Mouse (Mus musculus) CH12.LX (cell line): ENCODE measurements around the gene Zfp523. TPM values are rescaled to one million over a fixed set of nuclear protein-coding genes. Genes with fewer than 3 reads are reported as not detected.

Source experiments
- DNase-seq: peaks from one replicate; pipeline ENCODE4 v3.0.0-alpha.2; 2013; ENCODE audit errors: extremely low read depth
- H3K27ac ChIP-seq: 2 replicates; pipeline ENCODE4 v1.5.1; 2012; ENCODE audit warnings: low read depth, mild to moderate bottlenecking, control low read depth, moderate library complexity; ENCODE audit not compliant: insufficient read depth
- H3K27me3 ChIP-seq: replicated peaks from 2 replicates; pipeline ENCODE3; 2012; ENCODE audit warnings: inconsistent platforms
- H3K36me3 ChIP-seq, 2 experiments: replicated peaks in 1 of 2; 2 replicates each; pipeline versions ENCODE3 to v1.6.1; 2012; ENCODE audit warnings: inconsistent platforms in 1 of 2, low read length in 1 of 2, mild to moderate bottlenecking in 1 of 2, mixed read lengths in 1 of 2, moderate library complexity in 1 of 2; ENCODE audit not compliant: control insufficient read depth in 1 of 2, insufficient read depth in 1 of 2
- H3K4me1 ChIP-seq, 2 experiments: 2 replicates each; pipeline ENCODE4 v1.6.1; 2012; ENCODE audit warnings: inconsistent platforms in 1 of 2, moderate library complexity in 1 of 2; ENCODE audit not compliant: insufficient read depth in 2 of 2, control insufficient read depth in 1 of 2
- H3K4me2 ChIP-seq: 2 replicates; pipeline ENCODE4 v1.6.1; 2012; ENCODE audit warnings: low read depth, mild to moderate bottlenecking, control low read depth; ENCODE audit not compliant: poor library complexity, insufficient read depth, severe bottlenecking
- H3K4me3 ChIP-seq, 3 experiments: fragments of 150-350 bp in 1 of 3; sonication (generic) in 1 of 3; replicated peaks in 1 of 3; 2 replicates each; pipeline versions ENCODE3 to v1.5.1; 2011 to 2012; ENCODE audit warnings: low read depth in 2 of 3, low read length in 2 of 3, mild to moderate bottlenecking in 2 of 3, moderate library complexity in 2 of 3, control low read depth in 1 of 3, improper control_type of control experiment in 1 of 3, inconsistent platforms in 1 of 3, mixed read lengths in 1 of 3; ENCODE audit not compliant: poor library complexity in 1 of 3
- H3K79me2 ChIP-seq: replicated peaks from 2 replicates; pipeline ENCODE4 v1.6.1; 2012; ENCODE audit warnings: mild to moderate bottlenecking, moderate library complexity; ENCODE audit not compliant: control insufficient read depth, poor library complexity, insufficient read depth, severe bottlenecking; ENCODE audit errors: extremely low read depth
- H3K9ac ChIP-seq: 2 replicates; pipeline ENCODE4 v1.6.1; 2012; ENCODE audit warnings: low read depth, mild to moderate bottlenecking, control low read depth, moderate library complexity; ENCODE audit not compliant: insufficient read depth
- H3K9me3 ChIP-seq: replicated peaks from 2 replicates; pipeline ENCODE3; 2012; ENCODE audit warnings: low read length, inconsistent platforms, mixed read lengths
- CTCF ChIP-seq, 2 experiments: IDR thresholded peaks in 1 of 2; conservative IDR thresholded peaks in 1 of 2; 2 replicates each; pipeline ENCODE4 v1.5.1; 2011 to 2012; ENCODE audit warnings: low read depth in 2 of 2, low read length in 2 of 2, improper control_type of control experiment in 1 of 2, inconsistent platforms in 1 of 2, mild to moderate bottlenecking in 1 of 2, moderate library complexity in 1 of 2
- E2F4 ChIP-seq: IDR thresholded peaks from 2 replicates; pipeline ENCODE4 v1.6.1; 2011; ENCODE audit warnings: low read depth, low read length, improper control_type of control experiment; ENCODE audit not compliant: insufficient replicate concordance
- GABPA ChIP-seq: IDR thresholded peaks from 2 replicates; pipeline ENCODE4 v1.6.1; 2012; ENCODE audit warnings: low read depth, low read length, improper control_type of control experiment, inconsistent platforms; ENCODE audit not compliant: insufficient replicate concordance
- HCFC1 ChIP-seq: IDR thresholded peaks from 2 replicates; pipeline ENCODE4 v1.6.1; 2012; ENCODE audit warnings: low read depth, mild to moderate bottlenecking, inconsistent platforms, low read length, improper control_type of control experiment
- JUND ChIP-seq: conservative IDR thresholded peaks from 2 replicates; pipeline ENCODE4 v1.6.1; 2011; ENCODE audit warnings: low read depth, low read length, improper control_type of control experiment
- MAZ ChIP-seq: IDR thresholded peaks from 2 replicates; pipeline ENCODE4 v1.6.1; 2012; ENCODE audit warnings: low read depth, mild to moderate bottlenecking, inconsistent platforms, low read length, improper control_type of control experiment, moderate library complexity
- MXI1 ChIP-seq: IDR thresholded peaks from 2 replicates; pipeline ENCODE4 v1.6.1; 2011; ENCODE audit warnings: mild to moderate bottlenecking, low read depth, low read length, improper control_type of control experiment
- NRF1 ChIP-seq: IDR thresholded peaks from 2 replicates; pipeline ENCODE4 v1.6.1; 2014; ENCODE audit warnings: low read depth, mild to moderate bottlenecking, inconsistent platforms, low read length, improper control_type of control experiment, moderate library complexity
- POLR2A ChIP-seq: IDR thresholded peaks from 2 replicates; pipeline ENCODE4 v1.6.1; 2011; ENCODE audit warnings: low read depth, mild to moderate bottlenecking, improper control_type of control experiment, low read length
- RAD21 ChIP-seq: IDR thresholded peaks from 2 replicates; pipeline ENCODE4 v1.6.1; 2011; ENCODE audit warnings: low read depth, mild to moderate bottlenecking, low read length, improper control_type of control experiment, moderate library complexity
- SIN3A ChIP-seq: IDR thresholded peaks from 2 replicates; pipeline ENCODE4 v1.6.1; 2012; ENCODE audit warnings: low read length, improper control_type of control experiment, inconsistent platforms
- TBP ChIP-seq: conservative IDR thresholded peaks from 2 replicates; pipeline ENCODE4 v1.6.1; 2011; ENCODE audit warnings: low read depth, low read length, improper control_type of control experiment
- TCF12 ChIP-seq: IDR thresholded peaks from 2 replicates; pipeline ENCODE4 v1.6.1; 2014; ENCODE audit warnings: low read depth, mild to moderate bottlenecking, inconsistent platforms, low read length, improper control_type of control experiment
- USF1 ChIP-seq: IDR thresholded peaks from 2 replicates; pipeline ENCODE4 v1.6.1; 2014; ENCODE audit warnings: low read depth, mild to moderate bottlenecking, inconsistent platforms, low read length, improper control_type of control experiment
- USF2 ChIP-seq: conservative IDR thresholded peaks from 2 replicates; pipeline ENCODE4 v1.6.1; 2011; ENCODE audit warnings: low read depth, low read length, improper control_type of control experiment
- ZMIZ1 ChIP-seq: IDR thresholded peaks from 2 replicates; pipeline ENCODE4 v1.6.1; 2012; ENCODE audit warnings: low read depth, mild to moderate bottlenecking, inconsistent platforms, low read length, improper control_type of control experiment
- dilution Hi-C: fragments of 300-500 bp; cut with MboI; formaldehyde crosslinking; loops from 2 replicates; pipeline ENCODE4 v1.14.3; 2020; ENCODE audit warnings: low sequenced_read_pairs; ENCODE audit not compliant: extremely low pct_unique_long_range_greater_than_20kb, extremely low pct_ligation_motif_present
- in situ Hi-C: fragments of 300-500 bp; cut with MboI; formaldehyde crosslinking; loops from 3 replicates; pipeline ENCODE4 v1.14.3; 2019; ENCODE audit warnings: low sequenced_read_pairs, low pct_ligation_motif_present, low pct_unique_long_range_greater_than_20kb, mixed read lengths
- polyA plus RNA-seq: library from polyadenylated mRNA; unstranded; fragments of >175 nt; gene quantifications from 2 replicates; pipeline ENCODE4 v1.2.1, GENCODE M21; 2012; ENCODE audit warnings: low read depth; ENCODE audit not compliant: insufficient read length
- total RNA-seq, 2 experiments: library from RNA; depleted of rRNA; stranded (reverse); fragments of 300-350 nt in 1 of 2; fragments of >200 nt in 1 of 2; gene quantifications; 2 replicates each; pipeline ENCODE4 v1.2.3; 2012 to 2014

Zfp523 gene
- total and polyA plus RNA-seq, 3 experiments: 2.5 to 14.7 (median 10.1) TPM

DNA sequence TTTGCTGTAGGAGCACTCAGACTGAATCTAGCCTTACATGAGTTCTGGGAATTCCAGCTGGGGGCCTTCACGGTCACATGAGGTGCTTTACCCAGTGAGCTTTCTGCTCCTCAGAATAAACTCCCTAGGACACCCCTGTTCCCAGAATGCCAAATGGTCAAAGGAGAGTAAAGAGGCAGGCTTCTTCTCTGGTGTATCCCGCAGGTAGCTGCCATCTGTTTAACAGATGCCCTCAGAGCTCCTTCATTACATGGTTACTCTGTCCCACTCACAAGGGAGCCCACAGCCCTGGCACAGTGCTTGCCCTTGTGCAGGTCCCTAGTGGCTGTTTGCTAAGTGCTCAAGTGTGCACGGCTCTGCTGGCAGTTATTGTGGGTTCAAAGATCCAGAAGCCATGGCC, 28.6 kb upstream of the Zfp523 start:
- no peak overlapping the region for H3K4me3 ChIP-seq
- in situ Hi-C loops (no loop called here), dilution Hi-C loops (no loop called here)
- H3K27me3 ChIP-seq: peaks cover 79% of the 10 kb centered on the region
- no peak for TF ChIP-seq SIN3A
- no peak overlapping the region for H3K9ac ChIP-seq
- no peaks in the 10 kb centered on the region for H3K79me2 ChIP-seq
- peaks cover 8 to 15% of the 10 kb centered on the region in 2 experiments for H3K4me1 ChIP-seq
- H3K4me2 ChIP-seq: no peak overlapping the region
- H3K9me3 ChIP-seq: no peaks in the 10 kb centered on the region
- no peak overlapping the region for H3K27ac ChIP-seq
- H3K36me3 ChIP-seq: no peaks in the 10 kb centered on the region
- DNase-seq: no peak

GRCm38 (mm10) chr17:28149734-28150133, 27.2 kb upstream of the Zfp523 start:
- DNase-seq: no peak
- H3K27me3 ChIP-seq: peaks cover 70% of the 10 kb centered on the region
- H3K9ac ChIP-seq: no peak overlapping the region
- TF ChIP-seq HCFC1: no peak
- TF ChIP-seq JUND: no peak
- no peak for TF ChIP-seq E2F4
- in situ Hi-C loops (no loop called here), dilution Hi-C loops (no loop called here)
- no peaks in the 10 kb centered on the region for H3K79me2 ChIP-seq
- H3K9me3 ChIP-seq: no peaks in the 10 kb centered on the region
- H3K36me3 ChIP-seq: no peaks in the 10 kb centered on the region
- H3K4me3 ChIP-seq: no peak overlapping the region
- no peak overlapping the region for H3K4me2 ChIP-seq
- H3K27ac ChIP-seq: no peak overlapping the region
- H3K4me1 ChIP-seq: peaks cover 5 to 8% of the 10 kb centered on the region in 2 experiments

DNA sequence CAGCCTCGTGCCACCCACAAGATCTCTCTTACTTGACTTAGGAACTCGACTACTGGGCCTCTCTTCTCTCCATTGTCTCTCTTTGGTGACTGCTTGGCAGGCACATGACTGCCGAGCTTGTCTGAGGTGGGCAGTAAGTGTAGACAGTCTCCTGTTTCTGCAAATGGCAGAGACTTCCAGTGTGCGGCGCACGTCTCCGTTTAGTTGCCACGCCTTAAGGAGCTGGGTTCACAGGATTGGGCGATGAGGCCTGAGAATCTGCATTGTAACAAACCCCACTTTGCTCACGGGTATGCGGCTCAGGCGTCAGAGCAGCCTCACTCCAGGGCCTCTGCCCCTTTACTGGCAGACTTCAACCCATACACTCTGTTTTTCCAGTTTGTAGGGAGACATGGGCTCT, 26.5 kb upstream of the Zfp523 start:
- H3K27me3 ChIP-seq: peaks cover 74% of the 10 kb centered on the region
- in situ Hi-C loops (no loop called here), dilution Hi-C loops (no loop called here)
- DNase-seq: no peak
- H3K27ac ChIP-seq: no peak overlapping the region
- no peak overlapping the region for H3K4me3 ChIP-seq
- H3K4me1 ChIP-seq: peaks cover 3 to 6% of the 10 kb centered on the region in 2 experiments
- no peak overlapping the region for H3K4me2 ChIP-seq
- H3K79me2 ChIP-seq: no peaks in the 10 kb centered on the region
- no peak overlapping the region for H3K9ac ChIP-seq
- TF ChIP-seq CTCF (conservative IDR thresholded peaks at IDR 0.05 in 1 of 2, IDR thresholded peaks at IDR 0.05 in 1 of 2; ENCODE audit: low read depth in 2 of 2, low read length in 2 of 2) (0 out of 4 replicates have a peak, but pooled peaks of 1 of the 2 experiments have one; percentile 7), GABPA (no peak), JUND (no peak), NRF1 (no peak)
- H3K36me3 ChIP-seq: no peaks in the 10 kb centered on the region
- H3K9me3 ChIP-seq: no peaks in the 10 kb centered on the region

- TF ChIP-seq POLR2A (no peak), NRF1 (no peak), MAZ (no peak), ZMIZ1 (no peak), E2F4 (no peak), TBP (no peak), USF1 (no peak), USF2 (no peak), TCF12 (no peak), RAD21 (no peak), MXI1 (no peak)
- no peak for DNase-seq
- dilution Hi-C loops: no loop called here
- H3K79me2 ChIP-seq: no peaks in the 10 kb centered on the region
- H3K4me1 ChIP-seq: no peaks in the 10 kb centered on the region
- peaks cover 75% of the 10 kb centered on the region for H3K27me3 ChIP-seq
- no peaks in the 10 kb centered on the region for H3K9me3 ChIP-seq
- no peak overlapping the region for H3K4me2 ChIP-seq
- H3K36me3 ChIP-seq: no peaks in the 10 kb centered on the region
- no peak overlapping the region for H3K27ac ChIP-seq
- H3K9ac ChIP-seq: no peak overlapping the region
- in situ Hi-C loops: no loop called here
- no peak overlapping the region for H3K4me3 ChIP-seq
These were observed 23.8 kb upstream of the Zfp523 start for GRCm38 (mm10) chr17:28153095-28153494.
